Mouse (Mus musculus) monocyte, adult 2 months (primary cell): Measurements from ENCODE around the gene Gpatch2.

Source experiments
- DNase-seq, 2 experiments: peaks; one replicate each; pipeline ENCODE4 v3.0.0; 2022; ENCODE audit warnings: low spot score in 2 of 2, low read depth in 1 of 2

The Gpatch2 gene

GRCm38 (mm10) chr1:187300626-187301025 is 85.3 kb downstream of the Gpatch2 start:
- DNase-seq = no peak

DNA sequence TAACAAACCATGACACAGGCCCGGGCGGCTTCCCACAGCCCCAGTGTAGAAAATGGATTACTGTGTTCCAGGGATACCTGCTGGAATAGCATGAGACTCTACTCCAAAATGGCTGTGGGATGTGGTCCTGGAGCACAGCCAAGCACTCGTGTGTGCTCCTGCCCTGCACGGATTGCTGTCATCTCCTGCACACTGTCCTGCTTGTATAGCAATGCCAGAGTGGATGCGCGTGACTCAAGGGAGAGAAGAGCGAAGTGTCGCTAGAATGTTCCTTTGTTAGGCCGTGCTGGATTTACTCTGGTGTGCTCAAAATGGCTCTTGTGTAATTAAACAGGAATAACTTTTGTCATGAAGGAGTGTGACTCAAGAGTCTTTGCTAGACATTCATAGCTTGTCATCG is 87.9 kb downstream of the Gpatch2 start:
- no peak for DNase-seq

DNA sequence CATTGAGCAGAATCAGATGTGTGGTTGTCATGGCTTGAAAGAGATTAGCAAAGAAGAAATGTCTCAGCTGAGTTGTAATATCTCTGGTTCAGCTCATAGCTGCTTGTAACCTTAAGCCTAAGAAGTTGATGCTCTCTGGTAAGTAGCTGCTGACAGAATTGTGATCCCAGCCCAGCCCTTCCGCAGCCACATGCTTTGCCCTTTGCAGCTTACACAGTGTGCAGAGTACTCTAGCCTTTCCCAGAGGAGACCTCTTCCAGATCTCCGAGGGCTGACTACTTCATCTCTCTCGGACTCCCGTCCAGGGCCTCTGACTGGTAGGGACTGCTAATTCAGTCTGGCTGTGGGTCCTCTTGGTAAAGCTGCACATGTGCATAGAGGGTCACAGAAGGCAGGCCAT is 92.0 kb downstream of the Gpatch2 start:
- no peak for DNase-seq

DNA sequence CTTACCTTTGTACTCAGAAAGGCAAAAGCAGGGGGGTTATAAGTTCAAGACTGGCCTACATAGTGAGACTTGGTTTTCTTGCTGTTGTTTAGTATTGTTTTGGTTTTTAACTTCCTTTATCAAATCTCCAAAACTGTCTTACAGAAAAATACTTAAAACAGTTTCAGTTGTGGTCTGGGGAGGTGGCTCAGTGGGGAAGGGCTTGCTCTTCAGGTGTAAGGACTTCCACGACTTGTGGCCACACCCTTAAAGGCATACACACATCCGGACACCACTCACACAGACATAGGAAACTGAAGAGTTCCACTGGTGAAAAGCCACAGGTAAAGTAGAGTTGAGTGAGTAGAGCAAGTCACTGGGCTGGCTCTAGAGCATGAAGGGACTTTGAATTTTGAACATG is 93.2 kb downstream of the Gpatch2 start:
- no peak for DNase-seq

GRCm38 (mm10) chr1:187311122-187311521 is 95.8 kb downstream of the Gpatch2 start:
- DNase-seq = no peak

DNA sequence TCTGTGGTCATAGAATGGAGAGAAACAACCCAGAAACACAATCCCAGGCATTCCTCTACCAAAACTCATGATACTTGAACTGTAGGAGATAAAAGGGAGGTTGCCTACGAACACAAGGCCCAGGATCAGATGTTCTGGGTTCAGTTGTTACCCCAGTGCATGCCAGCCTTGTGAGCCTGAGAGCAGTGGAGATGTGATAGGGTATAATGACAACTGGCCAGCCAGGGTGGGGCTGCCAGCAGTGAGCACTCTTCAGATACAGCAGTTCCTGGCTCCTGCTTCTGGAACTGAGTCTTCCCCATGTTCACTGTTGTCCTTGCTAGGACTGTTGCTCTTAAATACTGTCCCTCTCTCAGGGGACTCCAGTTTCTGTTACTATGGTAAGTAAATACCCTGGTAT is 98.0 kb downstream of the Gpatch2 start:
- DNase-seq = no peak

GRCm38 (mm10) chr1:187313763-187314162 is 98.5 kb downstream of the Gpatch2 start:
- no peak for DNase-seq

- no peak for DNase-seq
Observed at GRCm38 (mm10) chr1:187314516-187314915, 99.2 kb downstream of the Gpatch2 start.

DNA sequence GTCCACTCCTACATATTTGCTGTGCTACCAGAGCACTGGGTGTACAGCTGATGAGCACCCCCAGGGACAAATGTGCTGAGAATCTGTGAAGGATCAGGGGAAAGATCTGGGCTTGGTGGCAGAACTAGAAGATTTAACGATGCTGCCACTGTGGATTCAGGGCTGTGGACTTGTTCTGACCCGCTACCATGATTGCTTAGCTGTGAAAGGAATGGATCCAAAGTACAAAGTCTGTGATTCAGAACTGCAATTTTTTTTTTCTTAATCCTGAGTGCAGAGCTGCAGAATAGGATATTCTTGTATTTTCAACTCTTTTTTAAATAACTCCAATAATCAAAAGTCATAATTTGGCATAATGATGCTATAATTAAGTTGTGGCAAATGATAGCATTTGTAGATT is 100.5 kb downstream of the Gpatch2 start:
- DNase-seq = no peak

DNA sequence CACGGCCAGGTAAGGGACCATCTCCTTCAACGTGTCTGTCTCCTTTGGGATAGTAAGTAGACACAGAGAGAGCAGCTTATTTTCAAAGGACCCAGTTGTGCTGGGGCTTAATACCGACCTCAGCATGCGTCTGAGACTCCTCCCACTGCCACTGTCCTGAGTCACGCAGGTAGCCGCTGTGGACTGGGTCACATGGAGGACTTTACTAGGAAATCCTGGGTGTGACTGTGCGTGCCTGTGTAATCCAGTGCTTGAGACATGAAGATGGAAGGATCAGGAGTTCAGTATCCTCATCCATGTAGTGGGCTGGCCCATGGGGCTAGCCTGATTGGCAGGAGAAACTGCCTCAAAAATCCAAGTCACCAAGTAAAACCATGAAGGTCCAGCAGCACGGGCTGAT is 101.2 kb downstream of the Gpatch2 start:
- DNase-seq = no peak

- DNase-seq = no peak
Observed at GRCm38 (mm10) chr1:187321814-187322213, 106.5 kb downstream of the Gpatch2 start.

DNA sequence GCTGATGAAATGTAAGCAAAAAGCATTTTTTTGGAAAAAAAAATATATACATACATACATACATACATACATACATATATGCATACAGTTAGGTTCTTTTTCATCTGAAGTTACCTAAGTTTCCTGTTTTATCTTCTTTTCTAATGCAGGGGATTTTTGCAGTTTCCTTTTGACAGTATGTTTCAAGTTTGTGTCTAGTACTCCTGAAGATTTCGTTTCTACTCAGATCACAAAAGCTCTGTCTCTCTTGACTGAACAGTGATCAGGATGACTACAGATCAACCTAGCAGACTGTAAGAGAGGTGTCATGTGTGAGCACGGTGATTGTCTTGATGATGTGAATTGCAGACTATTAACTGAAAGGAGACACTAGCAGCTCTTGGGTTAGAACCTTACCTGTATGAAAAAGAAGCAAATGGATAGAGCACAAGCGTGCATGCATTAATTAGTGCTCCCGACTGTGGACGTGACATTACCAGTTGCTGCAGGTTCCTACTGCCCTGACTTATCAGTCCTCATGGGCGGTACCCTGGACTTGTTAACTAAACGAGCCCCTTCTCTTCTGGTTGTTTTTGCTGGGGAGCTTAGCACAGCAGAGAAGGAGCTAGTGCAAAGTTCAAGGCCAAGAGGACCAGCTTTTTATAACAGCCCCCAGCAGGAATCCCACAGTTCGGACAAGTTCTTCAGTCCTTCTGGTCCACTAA is 107.3 kb downstream of the Gpatch2 start:
- no peak for DNase-seq

GRCm38 (mm10) chr1:187323209-187323589 is 107.9 kb downstream of the Gpatch2 start:
- DNase-seq = no peak

GRCm38 (mm10) chr1:187342551-187342950 is 127.2 kb downstream of the Gpatch2 start:
- DNase-seq = no peak

- DNase-seq = no peak
Observed at GRCm38 (mm10) chr1:187345156-187345555, 129.8 kb downstream of the Gpatch2 start.

DNA sequence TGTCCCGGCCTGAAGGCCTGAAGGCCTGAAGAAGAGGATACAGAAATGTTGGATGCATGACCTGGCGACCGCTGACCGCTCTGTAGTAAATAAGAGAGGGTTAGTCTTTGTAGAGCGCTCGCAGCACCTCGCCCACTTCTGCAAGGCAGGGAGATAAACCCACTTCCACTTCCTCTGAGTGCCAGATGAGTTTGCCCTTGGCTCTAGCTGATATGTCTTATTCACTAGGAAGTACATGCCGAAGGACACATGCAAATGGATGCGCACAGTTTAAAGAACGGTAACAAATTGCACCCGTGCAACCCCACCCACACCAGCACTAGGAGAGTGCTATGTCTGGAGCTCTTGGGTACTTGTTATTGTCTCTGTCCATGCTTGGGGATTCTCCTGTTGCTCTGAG is 131.6 kb downstream of the Gpatch2 start:
- no peak for DNase-seq

- no peak for DNase-seq
Observed at GRCm38 (mm10) chr1:187347606-187348005, 132.3 kb downstream of the Gpatch2 start.

- DNase-seq = no peak
Observed at GRCm38 (mm10) chr1:187348053-187348820, 132.9 kb downstream of the Gpatch2 start.

DNA sequence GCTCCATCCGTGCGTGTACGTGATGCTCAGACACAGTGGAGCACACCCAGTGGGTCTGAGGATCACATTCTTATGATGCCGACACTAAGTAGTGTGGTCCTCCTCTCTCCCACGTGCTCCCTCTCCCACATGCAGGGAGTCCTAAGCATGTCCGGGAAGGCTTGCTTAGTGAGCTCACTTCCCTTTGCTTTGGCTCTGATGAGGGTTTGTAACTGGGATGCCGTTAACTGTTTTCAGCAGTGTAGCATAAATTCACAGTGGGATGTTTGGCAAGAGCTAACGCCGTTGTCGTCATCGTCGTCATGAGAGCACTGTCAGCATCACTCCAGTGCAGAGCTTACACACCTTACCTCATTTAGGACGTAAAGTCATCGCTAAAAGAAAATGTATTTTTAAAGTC is 133.6 kb downstream of the Gpatch2 start:
- DNase-seq = no peak

DNA sequence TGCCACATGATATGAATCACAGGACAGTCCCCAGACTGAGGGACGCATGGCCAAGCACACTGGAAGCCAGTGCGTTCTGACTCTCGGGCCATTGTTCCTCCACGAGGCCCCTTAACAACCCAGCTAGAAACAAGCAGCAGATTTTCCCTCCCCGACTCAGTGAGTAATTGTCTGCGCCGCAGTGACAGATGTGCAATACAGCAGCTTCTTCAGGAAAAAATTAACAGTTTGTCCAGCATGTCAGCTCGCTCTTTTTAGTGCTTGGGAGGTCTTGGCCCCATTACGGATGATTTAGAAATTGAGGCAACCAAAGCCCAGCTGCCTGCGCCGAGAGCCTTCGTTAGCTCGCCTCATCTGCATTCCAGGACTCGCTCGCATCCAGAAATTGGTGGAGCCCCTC is 140.9 kb downstream of the Gpatch2 start:
- no peak for DNase-seq

GRCm38 (mm10) chr1:187356904-187357303 is 141.6 kb downstream of the Gpatch2 start:
- DNase-seq = no peak

DNA sequence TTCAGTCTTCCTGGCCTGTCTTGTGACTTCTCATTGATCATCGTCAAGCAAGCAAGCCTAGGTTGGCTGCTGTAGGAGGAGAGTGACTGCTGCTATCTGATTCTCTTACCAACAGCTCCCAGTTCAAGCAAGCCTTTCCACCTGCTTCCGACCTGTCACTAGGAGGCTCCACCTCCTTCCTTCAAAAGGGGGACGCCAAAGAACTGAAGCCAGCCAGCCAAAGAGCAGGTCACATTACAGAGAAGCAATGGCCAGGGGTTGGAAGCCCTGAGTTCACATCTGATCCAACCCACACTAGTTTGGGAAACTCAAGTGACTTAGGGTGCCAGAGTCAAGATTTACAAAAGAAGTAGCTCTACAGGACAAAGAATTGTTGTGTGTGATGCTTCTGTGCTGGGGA is 144.9 kb downstream of the Gpatch2 start:
- no peak for DNase-seq

GRCm38 (mm10) chr1:187362536-187362935 is 147.2 kb downstream of the Gpatch2 start:
- no peak for DNase-seq
